Mouse (Mus musculus): ENCODE results near the gene Olfr332. TPM values are rescaled to one million over a fixed set of nuclear protein-coding genes. Genes with fewer than 3 reads are reported as not detected.
"Not testable (repeated sequence)": the region's sequence is repeated elsewhere in the genome, so short reads cannot be mapped to it uniquely, and the experiment has no call there.

Gene Olfr332
- polyA plus RNA-seq (2015; fragmentation: Nextera tagmentation; extraction: Ambion mirVana): not detected in 2 replicates

- H3K27me3 ChIP-seq: no peaks in the 10 kb centered on the region
- H3K9ac ChIP-seq (replicated peaks): no peak within 1 kb of the TSS
- no peak for ATAC-seq
- no peaks in the 10 kb centered on the region for H3K36me3 ChIP-seq
- no peaks in the 10 kb centered on the region for H3K4me1 ChIP-seq (replicated peaks)
- no peaks in the 10 kb centered on the region for H3K9me3 ChIP-seq
- H3K4me2 ChIP-seq (replicated peaks): no peak within 1 kb of the TSS
- 80% methylated on average over 2 of the region's 2 CpGs for WGBS
- no peak within 1 kb of the TSS for H3K27ac ChIP-seq
- no peak within 1 kb of the TSS for H3K4me3 ChIP-seq (replicated peaks)
Measured at GRCm38 (mm10) chr11:58492455-58492854, at the start of gene Olfr332. TSS of gene Olfr332 (minus strand) at chr11:58492555.

- ATAC-seq; H3K27ac ChIP-seq; H3K9me3 ChIP-seq; H3K9ac ChIP-seq (replicated peaks); H3K4me1 ChIP-seq (replicated peaks); H3K4me3 ChIP-seq (replicated peaks); H3K4me2 ChIP-seq (replicated peaks); H3K27me3 ChIP-seq; H3K36me3 ChIP-seq: not testable (repeated sequence)
Measured at GRCm38 (mm10) chr11:58534736-58535135, 42.4 kb upstream of the Olfr332 start, which contains the start of gene Olfr330. TSS of gene Olfr330 (minus strand) at chr11:58534836.

GRCm38 (mm10) chr11:58519756-58520155 lies 27.4 kb upstream of the Olfr332 start:
- not testable (repeated sequence) for H3K36me3 ChIP-seq; H3K9me3 ChIP-seq; H3K27me3 ChIP-seq; H3K9ac ChIP-seq (replicated peaks); H3K27ac ChIP-seq; H3K4me3 ChIP-seq (replicated peaks); H3K4me1 ChIP-seq (replicated peaks); ATAC-seq; H3K4me2 ChIP-seq (replicated peaks)
- 92% methylated on average over 7 of the region's 9 CpGs for WGBS

- not testable (repeated sequence) for H3K4me3 ChIP-seq (replicated peaks); H3K9me3 ChIP-seq; ATAC-seq; H3K4me2 ChIP-seq (replicated peaks); H3K9ac ChIP-seq (replicated peaks); H3K4me1 ChIP-seq (replicated peaks); H3K27ac ChIP-seq; H3K27me3 ChIP-seq; H3K36me3 ChIP-seq
- WGBS: 92% methylated on average over 17 of the region's 18 CpGs
Measured at GRCm38 (mm10) chr11:58518916-58519315, 26.6 kb upstream of the Olfr332 start.

- not testable (repeated sequence) for H3K4me2 ChIP-seq (replicated peaks); H3K9ac ChIP-seq (replicated peaks); H3K27ac ChIP-seq; H3K36me3 ChIP-seq; ATAC-seq; H3K4me3 ChIP-seq (replicated peaks); H3K9me3 ChIP-seq; H3K4me1 ChIP-seq (replicated peaks); H3K27me3 ChIP-seq
- 88% methylated on average over 19 of the region's 19 CpGs for WGBS
Measured at GRCm38 (mm10) chr11:58509058-58509457, 16.7 kb upstream of the Olfr332 start.

GRCm38 (mm10) chr11:58502472-58502871 lies 10.1 kb upstream of the Olfr332 start, which contains the start of gene Olfr331:
TSS of gene Olfr331 (minus strand) at chr11:58502572.
- H3K9me3 ChIP-seq; H3K4me2 ChIP-seq (replicated peaks); H3K4me3 ChIP-seq (replicated peaks); ATAC-seq; H3K9ac ChIP-seq (replicated peaks); H3K4me1 ChIP-seq (replicated peaks); H3K36me3 ChIP-seq; H3K27me3 ChIP-seq; H3K27ac ChIP-seq: not testable (repeated sequence)

- no peak overlapping the region for H3K4me2 ChIP-seq (replicated peaks)
- no peak overlapping the region for H3K4me3 ChIP-seq (replicated peaks)
- H3K27ac ChIP-seq: no peak overlapping the region
- WGBS: 49% methylated on average over 3 of the region's 3 CpGs
- no peaks in the 10 kb centered on the region for H3K36me3 ChIP-seq
- no peaks in the 10 kb centered on the region for H3K27me3 ChIP-seq
- ATAC-seq: no peak
- no peaks in the 10 kb centered on the region for H3K9me3 ChIP-seq
- H3K9ac ChIP-seq (replicated peaks): no peak overlapping the region
- H3K4me1 ChIP-seq (replicated peaks): no peaks in the 10 kb centered on the region
Measured at GRCm38 (mm10) chr11:58499290-58499689, 6.9 kb upstream of the Olfr332 start.

GRCm38 (mm10) chr11:58498761-58499160 lies 6.4 kb upstream of the Olfr332 start:
- Histone ChIP-seq H3K9ac (replicated peaks) (no peak overlapping the region), H3K36me3 (no peaks in the 10 kb centered on the region), H3K9me3 (no peaks in the 10 kb centered on the region), H3K4me3 (replicated peaks) (no peak overlapping the region), H3K27me3 (no peaks in the 10 kb centered on the region), H3K4me2 (replicated peaks) (no peak overlapping the region), H3K27ac (no peak overlapping the region), H3K4me1 (replicated peaks) (no peaks in the 10 kb centered on the region)
- ATAC-seq: no peak
- 88% methylated on average over 9 of the region's 9 CpGs for WGBS

GRCm38 (mm10) chr11:58462170-58462569 lies 30.2 kb downstream of the Olfr332 start, which contains the start of gene Olfr30:
TSS of gene Olfr30 (minus strand) at chr11:58462270.
- no peak within 1 kb of the TSS for H3K4me2 ChIP-seq (replicated peaks)
- no peaks in the 10 kb centered on the region for H3K27me3 ChIP-seq
- no peak within 1 kb of the TSS for H3K4me3 ChIP-seq (replicated peaks)
- no peak within 1 kb of the TSS for H3K9ac ChIP-seq (replicated peaks)
- H3K9me3 ChIP-seq: no peaks in the 10 kb centered on the region; the same call in 1 of the 2 replicates
- ATAC-seq: no peak
- no peaks in the 10 kb centered on the region for H3K4me1 ChIP-seq (replicated peaks)
- no peaks in the 10 kb centered on the region for H3K36me3 ChIP-seq
- no peak within 1 kb of the TSS for H3K27ac ChIP-seq

GRCm38 (mm10) chr11:58453592-58453991 lies 38.8 kb downstream of the Olfr332 start:
- no peaks in the 10 kb centered on the region for H3K27me3 ChIP-seq
- H3K4me2 ChIP-seq (replicated peaks): no peak overlapping the region
- H3K36me3 ChIP-seq: no peaks in the 10 kb centered on the region
- H3K4me1 ChIP-seq (replicated peaks): no peaks in the 10 kb centered on the region
- no peak overlapping the region for H3K27ac ChIP-seq
- no peaks in the 10 kb centered on the region; the same call in 1 of the 2 replicates for H3K9me3 ChIP-seq
- H3K4me3 ChIP-seq (replicated peaks): no peak overlapping the region
- no peak for ATAC-seq
- H3K9ac ChIP-seq (replicated peaks): no peak overlapping the region
- WGBS: 82% methylated on average over 4 of the region's 4 CpGs

- Histone ChIP-seq H3K4me1 (replicated peaks) (no peaks in the 10 kb centered on the region), H3K9ac (replicated peaks) (no peak within 1 kb of the TSS), H3K4me3 (replicated peaks) (no peak within 1 kb of the TSS), H3K4me2 (replicated peaks) (no peak within 1 kb of the TSS), H3K27ac (no peak within 1 kb of the TSS), H3K27me3 (no peaks in the 10 kb centered on the region), H3K36me3 (no peaks in the 10 kb centered on the region), H3K9me3 (no peaks in the 10 kb centered on the region)
- ATAC-seq: no peak
- WGBS: 95% methylated on average over 9 of the region's 9 CpGs
Measured at GRCm38 (mm10) chr11:58452759-58453158, 39.6 kb downstream of the Olfr332 start, which contains the start of gene Lypd9. TSS of gene Lypd9 (minus strand) at chr11:58452923.
